Mouse (Mus musculus) thymus, postnatal 36 days (tissue): Measurements from ENCODE around the gene Gpr84.

ENCODE experiments used
- DNase-seq, 2 experiments: peaks; one replicate each; pipeline ENCODE4 v3.0.0; 2022; ENCODE audit warnings: mixed read lengths in 2 of 2

The Gpr84 gene

DNA sequence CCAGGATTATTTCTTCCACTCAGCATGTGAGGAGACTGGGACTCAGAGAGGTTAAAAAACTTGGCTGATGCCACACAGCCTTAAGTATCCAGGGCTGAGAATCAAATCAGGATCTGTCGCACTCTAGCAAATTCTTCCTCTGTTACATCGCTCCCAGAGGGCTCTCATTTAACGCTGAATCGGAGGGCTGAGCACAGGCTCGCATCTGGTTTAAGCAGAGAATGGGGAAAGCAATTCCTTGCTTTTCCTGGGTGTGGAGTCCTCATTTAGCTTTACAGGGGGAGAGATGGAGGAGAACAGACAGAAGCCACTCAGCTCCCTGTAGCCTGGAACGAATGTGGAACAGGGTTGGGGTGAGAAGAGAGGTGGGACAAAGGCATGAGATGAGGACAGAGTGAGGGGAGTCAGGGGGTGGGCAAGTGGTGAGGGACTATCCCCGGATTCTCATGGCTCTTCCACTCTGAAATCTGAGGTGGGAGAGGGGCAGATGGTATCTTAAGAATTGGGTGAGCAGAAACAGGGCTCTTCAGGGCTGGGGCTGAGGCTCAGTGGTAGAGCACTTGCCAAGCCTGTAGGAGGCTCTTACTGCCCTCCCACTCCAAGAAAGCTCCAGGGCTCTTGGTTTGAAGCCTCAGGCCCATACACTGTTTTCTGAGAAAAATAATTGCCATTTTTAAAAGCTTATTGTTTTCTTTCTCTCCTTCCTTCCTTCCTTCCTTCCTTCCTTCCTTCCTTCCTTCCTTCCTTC is 25.2 kb upstream of the Gpr84 start:
- DNase-seq: no peak

DNA sequence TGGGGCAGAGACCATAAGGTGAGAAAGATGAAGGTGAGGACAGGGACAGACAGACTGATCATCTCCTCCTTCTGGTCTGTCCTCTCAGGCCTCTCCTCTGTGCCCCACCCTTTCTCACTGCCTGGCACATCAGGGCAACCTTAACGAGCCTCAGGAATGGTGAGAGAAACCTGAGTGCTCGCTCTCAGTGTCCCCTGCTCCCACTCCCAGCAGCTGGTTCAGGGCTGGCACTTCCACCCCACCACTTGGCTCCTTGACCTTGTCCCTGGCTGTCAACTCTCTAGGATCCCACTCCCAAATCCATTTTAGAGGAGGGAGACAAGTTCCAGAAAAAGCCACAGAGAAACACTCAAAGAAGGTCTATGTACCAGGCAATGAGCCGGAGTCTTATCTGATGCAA is 24.6 kb upstream of the Gpr84 start:
- no peak for DNase-seq

DNA sequence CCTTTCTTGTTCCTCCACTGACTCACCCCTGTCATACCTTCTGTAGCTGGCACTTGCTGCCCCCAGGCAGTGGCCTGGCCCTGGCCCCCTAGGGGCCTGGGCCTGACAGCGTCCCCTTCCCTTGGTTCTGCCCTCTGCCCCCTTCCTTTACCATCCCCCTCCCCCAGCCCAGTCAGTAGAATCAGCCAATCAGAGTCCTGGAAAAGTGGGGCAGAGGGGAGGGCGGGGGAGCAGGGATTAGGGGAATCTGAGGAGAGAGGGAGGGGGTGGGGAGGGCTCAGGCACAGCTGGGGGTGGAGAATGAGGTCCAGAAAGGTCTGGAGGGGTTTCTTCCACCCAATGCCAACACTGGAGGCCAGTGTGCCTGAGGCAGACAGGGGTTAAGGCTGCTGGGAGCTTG is 23.8 kb upstream of the Gpr84 start:
- DNase-seq: no peak

DNA sequence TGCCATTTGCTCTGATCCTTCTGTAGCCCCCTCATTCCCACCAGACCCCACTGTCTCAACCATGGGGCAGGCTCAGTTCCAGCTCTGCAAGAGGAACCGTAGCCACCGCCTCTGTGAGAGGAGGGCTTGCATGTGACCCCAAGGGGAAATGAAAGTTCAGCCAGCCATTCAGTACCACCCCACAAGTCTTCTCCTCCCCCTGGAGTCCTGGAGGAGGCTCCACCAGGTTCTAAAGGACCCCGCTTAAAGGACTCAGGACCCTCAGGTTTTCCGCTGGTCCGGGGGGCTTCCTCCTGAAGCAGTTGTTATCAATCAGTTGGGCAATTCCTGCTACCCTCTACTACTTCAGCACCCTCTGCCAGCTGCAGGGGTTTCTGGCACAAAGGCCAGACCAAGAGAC is 23.3 kb upstream of the Gpr84 start:
- DNase-seq: no peak

DNA sequence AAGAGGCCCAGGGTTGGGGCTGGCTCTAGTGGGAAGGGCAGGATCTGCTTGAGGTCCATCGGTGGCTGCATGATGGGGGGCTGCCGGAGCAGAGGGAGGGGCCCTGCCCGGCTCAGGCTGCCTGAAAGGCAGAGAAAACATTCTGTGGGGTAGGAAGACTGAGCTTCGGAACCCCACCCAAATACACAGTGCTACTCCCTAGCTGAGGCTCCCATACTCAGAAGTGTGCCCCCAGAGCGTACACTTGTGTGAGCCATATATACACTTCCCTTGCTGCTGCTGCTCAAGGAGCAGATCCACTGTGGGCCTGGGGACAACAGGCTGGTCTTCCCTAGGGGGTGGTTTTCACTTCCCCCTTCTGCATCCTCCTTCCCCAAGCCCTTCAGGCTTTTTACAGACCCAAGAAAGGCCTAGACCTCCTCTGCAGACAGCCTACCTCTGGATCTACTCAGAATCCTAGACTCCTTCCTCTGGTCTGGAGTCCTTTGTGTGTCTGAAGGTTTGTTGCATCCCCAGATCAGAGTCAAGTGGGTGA is 22.7 kb upstream of the Gpr84 start:
- DNase-seq: no peak

DNA sequence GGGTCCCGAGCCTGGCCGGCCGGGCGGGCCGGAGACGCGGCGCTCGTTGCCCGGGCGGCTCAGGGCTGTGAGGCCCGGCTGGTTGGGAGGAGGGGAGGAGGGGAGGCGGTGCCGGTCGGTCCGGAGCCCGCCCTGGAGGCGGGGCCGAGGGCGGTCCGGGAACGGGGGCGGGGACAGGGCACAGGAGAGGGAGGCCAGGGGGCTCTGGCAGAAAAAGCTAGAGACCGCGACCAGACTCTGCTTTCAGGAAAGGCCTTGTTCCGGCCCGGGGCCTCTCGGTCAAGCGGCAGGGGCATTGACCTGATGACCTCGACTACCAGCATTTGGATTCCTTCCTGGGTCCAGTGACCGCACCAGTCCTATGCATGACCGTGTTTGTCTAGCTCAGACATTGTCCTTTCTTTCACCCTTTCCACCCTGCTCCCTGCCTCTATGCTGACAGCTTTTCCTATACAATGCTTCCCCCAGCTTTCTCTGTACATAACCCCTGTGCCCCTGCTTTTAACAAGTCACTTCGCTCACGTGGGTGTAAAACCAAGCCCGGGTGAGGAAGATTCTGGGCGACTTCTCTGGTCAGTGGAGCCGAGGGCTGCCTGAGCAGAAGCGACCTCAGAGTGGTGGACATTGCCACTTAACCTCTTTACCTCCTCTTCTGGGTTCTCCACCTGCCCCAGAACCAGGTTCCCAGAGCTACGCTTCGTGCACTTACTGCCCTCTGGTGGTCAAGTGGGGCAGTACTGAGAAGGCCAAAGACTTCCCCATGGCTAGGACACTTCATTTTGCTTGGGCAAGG is 13.2 kb upstream of the Gpr84 start:
- DNase-seq: peak; percentile 84 to 86

DNA sequence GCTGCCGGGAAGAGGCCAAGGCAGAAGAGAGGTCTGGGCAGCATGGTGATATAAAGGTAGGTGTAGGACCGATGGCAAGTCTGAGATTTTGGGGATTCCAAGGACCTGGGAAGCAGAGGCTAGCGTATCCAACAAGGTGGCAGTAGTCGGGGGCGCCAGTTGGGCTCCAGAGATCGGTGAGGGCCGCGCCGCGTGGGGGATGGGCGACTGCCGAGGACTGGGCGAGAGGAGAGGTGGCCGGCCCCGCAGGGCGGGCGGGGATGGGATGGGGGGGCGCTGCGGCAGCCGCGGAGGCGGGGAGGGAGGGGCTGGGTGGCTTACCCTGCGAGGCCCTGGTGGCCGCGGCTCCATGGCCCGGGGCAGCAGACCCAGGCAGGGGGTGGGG is 12.7 kb upstream of the Gpr84 start:
- no peak for DNase-seq

DNA sequence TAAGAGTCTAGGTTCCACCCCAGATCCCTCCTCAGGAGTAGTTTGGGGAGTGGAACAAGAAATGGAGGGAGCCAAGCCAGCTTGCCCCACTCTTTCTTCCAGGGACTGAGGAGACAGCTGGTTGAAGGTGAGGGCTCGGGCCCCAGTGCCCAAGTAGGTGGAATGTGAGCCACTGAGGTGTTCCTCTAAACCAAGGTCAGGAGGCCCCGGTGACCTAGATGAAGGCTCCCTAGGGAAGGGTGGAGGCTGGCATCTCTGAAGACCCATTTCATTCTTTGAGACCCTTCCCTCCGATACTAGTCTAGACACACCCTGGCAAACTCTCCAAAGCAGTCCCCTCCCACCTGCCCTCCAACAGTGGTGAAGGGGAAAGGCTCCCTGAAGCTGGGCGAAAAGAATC is 12.0 kb upstream of the Gpr84 start:
- no peak for DNase-seq

DNA sequence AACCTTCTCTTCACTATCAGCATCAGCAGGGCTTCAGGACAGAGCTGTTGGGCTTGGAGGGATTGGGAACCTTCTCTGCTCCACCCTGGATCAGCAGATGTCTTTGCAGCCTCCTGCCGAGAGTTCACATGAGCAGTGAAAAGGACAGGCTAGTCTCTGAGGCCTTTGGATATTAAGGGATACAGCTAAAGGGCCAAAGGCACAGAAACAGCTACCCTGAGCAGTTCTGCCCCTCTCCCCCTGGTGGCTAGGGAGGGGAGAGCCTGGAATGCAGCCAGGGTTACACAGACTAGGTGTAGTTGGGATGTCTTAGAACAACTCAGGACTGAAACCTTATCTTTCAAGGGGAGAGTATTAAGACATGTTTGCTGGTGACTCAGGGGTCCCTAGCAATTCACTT is 10.7 kb upstream of the Gpr84 start:
- DNase-seq: no peak

DNA sequence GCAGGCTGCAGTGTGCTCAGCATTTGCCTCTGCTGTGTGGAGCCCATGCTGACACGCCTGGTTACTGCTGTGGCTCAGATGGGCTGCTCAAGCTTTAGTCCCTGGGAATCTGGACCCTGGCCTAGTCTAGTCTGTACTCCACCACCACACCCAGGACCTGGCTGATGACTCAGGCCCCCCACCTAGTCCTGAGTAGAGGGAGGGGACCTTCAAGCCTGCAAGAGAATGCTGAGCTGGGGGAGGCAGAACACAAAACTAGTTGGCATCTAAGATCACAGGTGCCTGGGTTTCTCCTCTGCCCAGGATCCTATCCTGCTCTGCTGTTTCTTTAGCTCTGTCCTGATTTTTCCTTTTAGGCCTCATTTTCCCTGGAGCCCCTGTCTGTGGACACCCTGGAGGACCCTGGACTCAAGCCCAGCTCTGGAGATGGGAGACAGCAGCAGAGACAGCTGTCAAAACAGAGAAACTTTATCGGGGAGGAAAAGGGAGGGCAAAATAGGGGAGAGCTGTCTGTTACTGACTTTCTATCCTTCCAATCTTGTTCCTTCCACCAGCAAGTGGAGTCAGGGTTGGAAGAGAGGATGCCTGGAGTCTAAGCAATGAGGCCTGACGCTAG is 7.9 kb upstream of the Gpr84 start:
- DNase-seq: no peak

DNA sequence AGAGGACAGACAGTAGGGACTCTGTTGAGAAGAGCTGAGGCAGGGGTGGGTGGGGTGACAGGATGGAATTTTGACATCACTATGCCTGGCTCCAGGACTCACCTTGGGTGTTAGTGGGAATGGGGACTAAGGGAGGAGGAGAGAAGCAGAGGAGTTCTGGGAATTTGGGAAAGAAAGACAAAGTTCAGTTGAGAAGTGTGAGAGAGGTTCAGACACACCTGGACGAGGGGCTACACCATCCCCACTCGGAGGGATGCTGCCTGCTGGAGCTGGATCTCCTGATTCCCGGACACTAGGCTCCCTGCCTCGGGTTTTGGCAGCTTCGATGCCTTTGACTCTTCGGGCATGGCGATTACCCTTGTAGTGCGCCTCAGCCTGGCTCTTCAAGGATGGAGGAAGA is 7.3 kb upstream of the Gpr84 start:
- DNase-seq: no peak

DNA sequence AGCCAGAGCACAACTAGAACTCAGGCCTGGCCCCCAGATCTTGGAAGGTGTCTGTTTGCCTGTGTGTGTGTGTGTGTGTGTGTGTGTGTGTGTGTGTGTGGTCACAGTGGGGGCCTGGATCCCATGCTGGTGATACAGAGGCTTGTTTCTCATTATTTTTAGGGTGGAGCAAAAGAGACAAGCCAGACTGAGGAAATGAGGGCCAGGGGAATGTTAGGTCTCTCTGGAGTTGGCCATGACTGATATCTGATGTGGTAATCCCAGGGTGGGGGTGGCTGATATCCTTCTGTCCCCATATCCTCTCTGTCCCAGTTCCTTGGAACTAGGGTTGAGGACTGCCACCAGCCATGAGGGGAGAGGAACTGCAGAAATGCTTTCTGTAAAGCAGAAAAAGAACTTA is 6.7 kb upstream of the Gpr84 start:
- DNase-seq: no peak

DNA sequence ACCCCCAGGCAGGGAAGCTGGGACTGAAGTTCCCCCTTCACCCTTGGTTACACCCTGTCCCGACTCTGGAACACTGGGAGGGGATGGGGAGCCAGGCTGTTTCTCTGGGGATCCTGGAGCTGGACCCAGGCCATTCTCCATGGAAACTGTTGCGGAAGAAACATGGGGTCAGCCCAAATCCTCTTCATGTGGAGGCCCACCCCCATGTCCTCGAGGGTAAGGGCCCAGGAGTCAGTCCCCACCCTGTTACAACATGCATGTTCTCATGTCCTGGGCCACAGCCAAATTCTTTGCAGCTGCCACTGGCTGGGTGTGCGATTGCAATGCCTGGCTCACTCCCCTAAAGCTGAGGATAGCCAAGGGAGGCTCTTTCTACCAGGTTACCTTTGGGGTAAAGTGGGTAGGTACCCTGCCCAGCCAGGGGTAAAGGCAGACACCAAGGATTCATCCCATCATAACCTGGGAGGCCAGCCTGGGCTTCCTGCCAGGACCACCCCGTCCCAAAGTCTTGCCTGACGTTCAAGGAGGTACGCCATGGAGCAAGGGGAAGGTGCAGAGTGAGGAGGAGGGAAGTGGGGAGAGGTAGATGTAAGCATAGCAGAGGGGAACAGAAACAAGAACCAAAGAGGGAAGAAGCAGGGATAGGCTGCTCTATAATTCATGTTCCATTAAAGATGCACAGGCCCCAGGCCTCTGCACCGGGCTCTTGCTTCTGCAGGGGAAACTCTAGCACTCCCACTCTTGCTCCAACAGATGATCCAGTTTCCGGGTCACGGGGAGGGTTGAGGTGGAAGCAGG is 5.8 kb upstream of the Gpr84 start:
- no peak for DNase-seq

DNA sequence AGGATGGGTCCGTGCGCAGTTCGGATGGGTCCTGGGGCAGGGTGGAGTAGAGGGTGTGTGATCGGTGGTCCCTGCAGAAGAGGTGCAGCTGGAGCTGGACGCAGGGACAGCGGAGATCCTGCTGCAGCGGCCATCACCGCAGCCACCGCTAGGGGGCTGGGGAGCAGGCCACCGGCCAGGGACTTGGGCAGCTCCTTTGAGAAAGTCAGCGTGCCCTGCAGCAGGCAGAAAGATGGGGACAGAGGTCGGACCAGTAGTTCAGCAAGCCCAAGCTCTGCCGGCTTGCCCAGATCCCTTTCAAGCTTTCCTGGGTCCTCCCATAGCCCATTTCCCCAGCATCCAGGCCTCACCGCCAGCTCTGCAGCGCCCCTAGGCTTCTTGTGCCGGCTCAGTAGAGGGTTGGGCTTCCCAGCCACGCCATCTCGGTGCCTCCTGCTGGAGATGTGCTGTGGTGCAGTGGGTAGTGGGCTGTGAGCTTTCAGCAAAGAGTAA is 4.6 kb upstream of the Gpr84 start:
- DNase-seq: no peak

DNA sequence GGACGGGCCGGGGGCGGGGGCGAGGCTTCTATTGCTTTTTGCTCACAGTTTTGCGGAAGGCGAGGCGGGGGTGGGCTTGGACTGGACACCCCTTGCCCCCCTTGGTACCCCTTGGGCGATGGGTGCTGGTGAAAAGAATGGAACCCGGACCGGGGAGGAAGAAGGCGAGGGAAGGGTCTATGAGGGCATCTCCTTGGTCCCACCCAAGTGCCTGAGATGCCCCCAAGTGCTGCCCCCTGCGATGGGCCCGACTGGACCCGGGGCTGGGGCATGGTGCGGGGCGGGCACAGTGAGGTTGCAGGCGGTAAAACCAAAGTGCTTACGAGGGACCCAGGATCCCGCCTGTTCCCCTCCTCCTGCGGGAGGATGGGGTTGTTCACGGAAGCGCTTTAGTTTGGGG is 3.8 kb upstream of the Gpr84 start:
- no peak for DNase-seq

DNA sequence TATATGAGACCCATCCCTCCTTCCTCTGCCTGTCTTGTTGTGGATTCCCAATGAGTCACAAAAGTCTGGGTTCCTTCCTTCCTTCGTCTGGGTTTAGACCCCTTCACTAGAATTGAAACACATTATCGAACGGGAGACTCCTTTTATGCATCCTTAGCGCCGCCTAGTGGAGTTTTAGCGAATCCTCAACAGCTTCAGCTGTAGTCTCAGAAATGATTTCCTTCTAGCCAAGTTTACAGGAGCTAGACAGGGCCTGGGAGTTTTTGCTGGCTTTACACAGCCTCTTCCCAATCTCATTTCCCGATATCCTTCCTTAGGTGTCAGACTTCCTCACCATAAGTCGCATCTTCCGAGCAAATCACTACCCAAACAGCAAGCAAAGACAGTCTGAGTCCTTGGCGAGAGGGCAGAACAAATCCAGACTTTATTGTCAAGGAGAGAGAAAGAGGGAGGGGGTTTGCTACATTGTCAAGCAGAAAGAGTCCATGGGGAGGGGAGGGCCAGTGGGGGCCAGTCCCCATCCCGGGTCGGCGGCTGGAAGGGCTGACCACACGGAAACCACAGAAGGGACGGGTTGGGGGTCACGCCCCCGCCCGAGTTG is 3.2 kb upstream of the Gpr84 start:
- peak in 1 of 2 experiments; percentile 37 for DNase-seq

DNA sequence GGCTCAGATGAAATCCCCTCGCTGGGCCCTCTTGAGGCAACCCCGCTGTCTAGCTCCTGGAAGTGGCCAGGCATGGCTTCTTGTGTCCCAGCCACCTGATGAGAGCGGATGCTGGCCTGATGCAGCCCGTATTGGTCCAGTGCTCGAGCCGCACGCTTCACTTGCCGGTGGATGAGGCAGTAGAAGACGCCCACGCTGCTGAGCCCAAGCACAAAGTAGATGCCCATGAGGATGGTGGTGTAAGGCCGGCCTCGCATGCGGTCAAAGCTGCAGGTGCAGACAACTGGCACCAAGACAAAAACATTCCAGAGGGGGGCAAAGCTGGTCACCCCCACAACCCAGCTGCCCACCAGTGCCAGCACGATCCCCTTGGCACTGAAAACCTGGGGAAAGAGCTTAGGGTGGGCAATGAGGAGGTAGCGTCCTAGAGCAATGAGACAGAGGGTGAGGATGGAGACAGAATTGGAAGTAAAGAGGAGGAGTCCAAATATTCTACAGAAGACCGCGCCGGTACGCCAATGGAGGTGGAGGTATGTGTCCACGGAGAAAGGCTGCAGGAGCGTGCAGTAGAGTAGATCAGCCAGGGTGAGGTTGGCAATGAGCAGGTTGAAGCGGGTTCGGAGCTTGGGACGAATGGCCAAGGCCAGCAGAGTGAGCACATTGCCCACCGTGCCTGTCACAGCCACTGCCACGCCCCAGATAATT is 1.4 kb downstream of the Gpr84 start:
- no peak for DNase-seq

DNA sequence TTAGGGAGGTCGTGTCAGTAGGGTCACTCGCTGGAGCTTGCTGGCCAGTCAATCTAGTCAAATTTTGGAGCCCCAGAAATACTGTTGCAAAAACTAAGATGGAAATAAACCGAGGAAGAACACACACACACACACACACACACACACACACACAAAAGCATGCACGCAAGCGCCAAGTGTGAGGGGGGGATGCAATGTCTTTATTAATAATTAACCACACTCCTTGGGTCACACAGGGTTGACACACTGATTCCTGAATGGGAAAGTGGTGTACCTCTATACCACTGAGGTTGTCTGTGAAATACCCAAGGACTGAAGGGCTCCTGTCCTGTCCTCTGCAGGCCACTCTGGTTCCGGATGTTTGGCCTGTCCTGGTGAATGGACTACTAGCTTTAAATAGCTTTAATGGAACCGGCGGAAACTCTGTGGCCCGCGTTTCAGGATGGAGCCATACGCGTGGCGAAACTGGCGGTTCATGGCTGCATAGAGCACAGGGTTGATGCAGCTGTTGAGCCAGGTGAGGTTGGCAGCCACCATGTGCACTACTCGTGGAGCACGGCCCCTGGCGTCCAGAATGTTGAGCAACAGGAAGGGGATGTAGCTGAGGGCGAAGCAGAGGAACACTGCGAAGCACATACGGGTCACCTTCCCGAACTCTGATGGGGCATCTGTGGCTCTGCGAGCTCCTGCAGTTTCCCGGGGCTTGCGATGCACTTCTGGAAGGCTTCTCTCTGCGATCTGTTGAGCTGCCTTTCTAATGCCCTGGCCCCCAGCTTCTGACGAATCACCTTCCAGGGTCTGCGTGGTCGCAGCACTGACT is 2.1 kb downstream of the Gpr84 start:
- DNase-seq: peak; percentile 23 to 38

DNA sequence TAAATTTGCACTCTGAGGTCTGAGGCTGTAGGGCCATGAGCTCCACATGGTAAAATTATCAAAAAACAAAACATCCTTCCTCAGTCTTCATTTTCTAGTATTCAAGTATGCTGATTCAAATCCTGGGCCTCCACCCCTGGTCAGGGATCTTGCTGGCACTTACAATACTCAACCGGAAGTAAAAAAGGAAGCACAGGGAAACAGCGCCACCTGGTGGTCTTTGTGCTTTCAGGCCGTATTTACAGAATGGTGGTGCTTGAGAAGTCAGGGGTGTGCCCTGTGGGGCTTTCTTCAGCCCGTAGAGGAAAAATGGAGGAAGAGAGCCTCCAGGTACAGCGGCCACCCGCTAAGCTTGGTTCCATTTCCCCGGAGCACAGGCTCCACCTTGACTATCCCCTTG is 3.3 kb downstream of the Gpr84 start:
- DNase-seq: peak; percentile 84 to 89

DNA sequence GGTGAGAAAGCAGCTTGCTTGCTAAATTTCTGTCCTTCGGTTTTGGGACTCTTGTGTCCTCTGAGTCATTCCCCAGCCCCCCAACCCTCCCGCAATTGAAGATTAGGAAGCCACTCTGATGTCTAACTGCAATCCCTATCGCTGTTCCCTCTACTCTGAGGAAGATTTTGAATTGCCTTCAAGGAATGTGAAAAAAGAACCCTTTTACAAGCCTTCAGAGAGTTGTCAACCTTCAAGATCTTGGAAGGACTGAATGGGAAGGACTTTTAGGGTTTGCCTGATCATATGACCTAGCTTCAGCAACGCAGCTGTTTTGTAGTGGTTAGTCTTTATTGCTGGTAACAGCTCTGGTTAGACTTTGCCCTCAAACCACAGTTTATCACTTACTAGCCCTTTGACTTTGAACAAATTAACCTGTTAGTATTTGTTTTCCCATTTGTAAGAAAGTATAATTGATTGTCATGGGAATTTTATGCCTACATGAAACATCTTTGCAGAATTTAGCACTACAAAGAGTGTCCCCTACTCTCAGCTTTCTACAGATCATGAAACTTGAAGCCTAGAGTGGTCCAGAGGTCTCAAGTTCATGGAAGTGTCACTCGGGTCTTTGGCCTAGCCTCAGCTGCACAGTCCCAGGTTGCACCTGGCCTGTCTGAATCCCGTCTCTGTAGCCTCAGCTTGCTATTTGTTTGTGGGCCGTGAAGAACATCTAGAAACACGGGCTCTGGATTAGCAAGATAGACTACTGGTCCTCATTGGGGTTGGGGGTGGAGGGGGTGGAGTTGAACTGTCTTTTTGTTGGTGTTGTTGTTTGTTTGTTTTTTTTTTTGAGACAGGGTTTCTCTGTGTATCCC is 4.4 kb downstream of the Gpr84 start:
- no peak for DNase-seq
